ENCODE assay signal across 9 mouse cellular contexts in genomic region chr16:91841026-91841630, GRCm38 (mm10).
DNase-seq lines count a peak whose midpoint lies in the region; ATAC-seq and TF ChIP-seq lines count a peak whose summit lies in the region.
"Had no signal": no experiment of that assay in that cellular context is flagged by ENCODE, and none has a peak within 500 bp of the region (broad histone marks: within the 10 kb centered on the region; RNA-seq: fewer than 3 reads in every experiment).

No protein-coding gene starts in this region.

- H3K27ac ChIP-seq in embryonic facial prominence, embryonic 13.5 days = peak overlapping the region; percentile 64
- H3K27ac ChIP-seq in embryonic facial prominence, embryonic 10.5 days (replicated peaks) = no peak overlapping the region
- H3K27ac ChIP-seq in gastrocnemius, adult 2 months = peak overlapping the region; percentile 71
- no peak overlapping the region for H3K27ac ChIP-seq in intestine, embryonic 16.5 days (ENCODE audit: low read length)
- H3K27ac ChIP-seq: neural tube, embryonic 13.5 days had no signal

- peaks cover 45% of the 10 kb centered on the region for H3K36me3 ChIP-seq in embryonic facial prominence, embryonic 13.5 days
- H3K36me3 ChIP-seq in embryonic facial prominence, embryonic 10.5 days (replicated peaks) = peaks cover 90% of the 10 kb centered on the region
- H3K36me3 ChIP-seq in intestine, embryonic 16.5 days (ENCODE audit: control insufficient read depth, insufficient read depth, low read length) = 0 out of 2 replicates have a peak, but pooled peaks cover 2% of the 10 kb centered on the region

- H3K9me3 ChIP-seq in embryonic facial prominence, embryonic 13.5 days = no peaks in the 10 kb centered on the region
- no peaks in the 10 kb centered on the region for H3K9me3 ChIP-seq in embryonic facial prominence, embryonic 10.5 days
- H3K9me3 ChIP-seq in intestine, embryonic 16.5 days (ENCODE audit: control insufficient read depth, low read length) = no peaks in the 10 kb centered on the region
- H3K9me3 ChIP-seq: neural tube, embryonic 13.5 days had no signal

- intact Hi-C loops in gastrocnemius, adult 2 months (cut with DNase I) = no loop called here

- no peaks in the 10 kb centered on the region for H3K27me3 ChIP-seq in embryonic facial prominence, embryonic 13.5 days
- H3K27me3 ChIP-seq in embryonic facial prominence, embryonic 10.5 days (replicated peaks; ENCODE audit: low read depth, poor library complexity, severe bottlenecking) = no peaks in the 10 kb centered on the region
- no peaks in the 10 kb centered on the region for H3K27me3 ChIP-seq in intestine, embryonic 16.5 days (replicated peaks; ENCODE audit: control insufficient read depth, insufficient read depth, low read length)
- H3K27me3 ChIP-seq: neural tube, embryonic 13.5 days had no signal

- no peak for TF ChIP-seq CTCF in gastrocnemius, adult 2 months (IDR thresholded peaks at IDR 0.05)

- DNase-seq in embryonic facial prominence, embryonic 10.5 days (ENCODE audit: low spot score) = no peak
- DNase-seq in 3T3-L1 (ENCODE audit: low read depth, low spot score) = peak; percentile 81
- DNase-seq in gastrocnemius, adult 2 months = peak; percentile 81
- no peak for DNase-seq in thymus, postnatal 10 days (ENCODE audit: low spot score in 2 of 2)
- DNase-seq in urinary bladder, adult 2 months (ENCODE audit: low spot score) = no peak
- DNase-seq in layer of hippocampus, postnatal 10 days (ENCODE audit: low spot score in 2 of 2) = no peak

- no peak for ATAC-seq in embryonic facial prominence, embryonic 13.5 days (ENCODE audit: insufficient number of reproducible peaks, insufficient read depth, low FRiP score, low TSS enrichment, low read depth)
- ATAC-seq in intestine, embryonic 16.5 days = peak; percentile 28; the same call in 1 of the 2 replicates

- 66% methylated on average over 14 of the region's 14 CpGs for WGBS in embryonic facial prominence, embryonic 13.5 days
- WGBS in embryonic facial prominence, embryonic 10.5 days = 87% methylated on average over 14 of the region's 14 CpGs
- WGBS in intestine, embryonic 16.5 days = 73% methylated on average over 14 of the region's 14 CpGs

- peaks cover 23% of the 10 kb centered on the region for H3K4me1 ChIP-seq in embryonic facial prominence, embryonic 13.5 days
- H3K4me1 ChIP-seq in embryonic facial prominence, embryonic 10.5 days = peaks cover 36% of the 10 kb centered on the region
- H3K4me1 ChIP-seq in intestine, embryonic 16.5 days (ENCODE audit: control insufficient read depth, insufficient read depth, low read length) = peaks cover 3% of the 10 kb centered on the region

- H3K4me2 ChIP-seq in embryonic facial prominence, embryonic 13.5 days = no peak overlapping the region
- H3K4me2 ChIP-seq in intestine, embryonic 16.5 days (ENCODE audit: low read depth, low read length) = no peak overlapping the region
- H3K4me2 ChIP-seq: neural tube, embryonic 13.5 days had no signal

- no peak overlapping the region for H3K4me3 ChIP-seq in embryonic facial prominence, embryonic 13.5 days
- H3K4me3 ChIP-seq in embryonic facial prominence, embryonic 10.5 days = no peak overlapping the region
- H3K4me3 ChIP-seq in gastrocnemius, adult 2 months = no peak overlapping the region
- no peak overlapping the region for H3K4me3 ChIP-seq in intestine, embryonic 16.5 days (ENCODE audit: low read length)
- H3K4me3 ChIP-seq: neural tube, embryonic 13.5 days had no signal

- no peak overlapping the region for H3K9ac ChIP-seq in embryonic facial prominence, embryonic 13.5 days
- no peak overlapping the region for H3K9ac ChIP-seq in intestine, embryonic 16.5 days (ENCODE audit: low read depth, low read length)
- H3K9ac ChIP-seq: neural tube, embryonic 13.5 days had no signal

Comparison
In these comparisons a context has a peak if more than half of its experiments do, and no peak if none do; other contexts are left out.
1. H3K27ac ChIP-seq: peak in embryonic facial prominence, embryonic 13.5 days (single experiment) and gastrocnemius, adult 2 months (single experiment); none in embryonic facial prominence, embryonic 10.5 days (single experiment) and intestine, embryonic 16.5 days (single experiment).
2. DNase-seq: peak in 3T3-L1 (single experiment) and gastrocnemius, adult 2 months (single experiment); none in embryonic facial prominence, embryonic 10.5 days (single experiment), thymus, postnatal 10 days (0 of 2), urinary bladder, adult 2 months (single experiment) and layer of hippocampus, postnatal 10 days (0 of 2).